Mouse (Mus musculus) limb, embryonic 13.5 days (tissue): ENCODE measurements around the gene Tmem184c. TPM values are rescaled to one million over a fixed set of nuclear protein-coding genes. Genes with fewer than 3 reads are reported as not detected.

Source experiments
- ATAC-seq: fragments of 200-750 bp; cut with Nextera tagmentation; 2 replicates; pipeline ENCODE4 v1.8.0; 2017; ENCODE audit warnings: low read depth, moderate number of reproducible peaks, moderate TSS enrichment; ENCODE audit not compliant: low FRiP score
- H3K27ac ChIP-seq: fragments of 300-500 bp; sonication (generic); 2 replicates; pipeline ENCODE4 v1.5.1; 2015; ENCODE audit warnings: inconsistent platforms, mild to moderate bottlenecking, moderate library complexity
- H3K27me3 ChIP-seq: fragments of 300-500 bp; sonication (generic); 2 replicates; pipeline ENCODE4 v1.6.1; 2015; ENCODE audit warnings: mild to moderate bottlenecking, inconsistent platforms
- H3K36me3 ChIP-seq: fragments of 300-500 bp; sonication (generic); 2 replicates; pipeline ENCODE4 v1.6.1; 2015; ENCODE audit warnings: inconsistent platforms, mild to moderate bottlenecking, moderate library complexity
- H3K4me1 ChIP-seq: fragments of 300-500 bp; sonication (generic); 2 replicates; pipeline ENCODE4 v1.6.1; 2015; ENCODE audit warnings: inconsistent platforms
- H3K4me2 ChIP-seq: fragments of 300-500 bp; sonication (generic); replicated peaks from 2 replicates; pipeline ENCODE4 v1.6.1; 2015; ENCODE audit warnings: inconsistent platforms, mild to moderate bottlenecking, moderate library complexity
- H3K4me3 ChIP-seq: fragments of 300-500 bp; sonication (generic); 2 replicates; pipeline ENCODE4 v1.5.1; 2015; ENCODE audit warnings: moderate library complexity, mild to moderate bottlenecking, inconsistent platforms
- H3K9ac ChIP-seq: fragments of 300-500 bp; sonication (generic); 2 replicates; pipeline ENCODE4 v1.6.1; 2015; ENCODE audit warnings: mild to moderate bottlenecking, inconsistent platforms
- H3K9me3 ChIP-seq: fragments of 300-500 bp; sonication (generic); 2 replicates; pipeline ENCODE4 v1.6.1; 2016; ENCODE audit warnings: inconsistent platforms
- WGBS: fragments of 180-500 bp; shearing (Covaris S2); methylation state at CpG from one replicate; pipeline ENCODE4 v1.1.7; 2015; 5-methylcytosine and 5-hydroxymethylcytosine counted together
- polyA plus RNA-seq: library from polyadenylated mRNA; unstranded; fragments of >200 nt; fragmentation: Nextera tagmentation; extraction: Ambion mirVana; gene quantifications from 2 replicates; pipeline ENCODE4 v1.2.1, GENCODE M21; 2015

The Tmem184c gene
- polyA plus RNA-seq, 1 experiment from 2014 or later = 41.0 TPM

GRCm38 (mm10) chr8:77617916-77618315, 7.4 kb upstream of the Tmem184c start:
- Histone ChIP-seq H3K9me3 (no peaks in the 10 kb centered on the region), H3K27me3 (no peaks in the 10 kb centered on the region), H3K36me3 (no peaks in the 10 kb centered on the region), H3K4me1 (0 out of 2 replicates have a peak, but pooled peaks cover 3% of the 10 kb centered on the region), H3K4me3 (no peak overlapping the region), H3K9ac (no peak overlapping the region), H3K4me2 (no peak overlapping the region), H3K27ac (no peak overlapping the region)
- ATAC-seq = no peak
- 42% methylated on average over 2 of the region's 2 CpGs for WGBS

- no peak overlapping the region for H3K27ac ChIP-seq
- H3K4me1 ChIP-seq = peaks cover 9% of the 10 kb centered on the region
- H3K36me3 ChIP-seq = peaks cover 11% of the 10 kb centered on the region
- H3K4me2 ChIP-seq = peak overlapping the region; percentile 68
- H3K4me3 ChIP-seq = peak overlapping the region; percentile 79
- H3K9ac ChIP-seq = peak overlapping the region; percentile 71
- ATAC-seq = no peak
- 4% methylated on average over 7 of the region's 7 CpGs for WGBS
- no peaks in the 10 kb centered on the region for H3K9me3 ChIP-seq
- no peaks in the 10 kb centered on the region for H3K27me3 ChIP-seq
These were observed 877 bp downstream of the Tmem184c start for GRCm38 (mm10) chr8:77609621-77610020.

- 91% methylated on average over 4 of the region's 4 CpGs for WGBS
- Histone ChIP-seq H3K9me3 (no peaks in the 10 kb centered on the region), H3K4me3 (no peak overlapping the region)
These were observed 26.3 kb downstream of the Tmem184c start for GRCm38 (mm10) chr8:77584174-77584573.

GRCm38 (mm10) chr8:77577674-77578073, 32.8 kb downstream of the Tmem184c start:
- Histone ChIP-seq H3K4me1 (peaks cover 3% of the 10 kb centered on the region; the same call in 1 of the 2 replicates), H3K4me3 (no peak overlapping the region), H3K9me3 (no peaks in the 10 kb centered on the region), H3K4me2 (no peak overlapping the region), H3K36me3 (peaks cover 63% of the 10 kb centered on the region), H3K9ac (no peak overlapping the region), H3K27me3 (no peaks in the 10 kb centered on the region), H3K27ac (no peak overlapping the region)
- ATAC-seq = no peak
- WGBS = 93% methylated on average over 7 of the region's 7 CpGs

More at GRCm38 (mm10) chr8:77584174-77584573, 26.3 kb downstream of the Tmem184c start:
- no peak for ATAC-seq
- no peaks in the 10 kb centered on the region for H3K27me3 ChIP-seq
- H3K4me1 ChIP-seq = no peaks in the 10 kb centered on the region
- no peak overlapping the region for H3K4me2 ChIP-seq
- H3K27ac ChIP-seq = no peak overlapping the region
- H3K36me3 ChIP-seq = peaks cover 35% of the 10 kb centered on the region
- no peak overlapping the region for H3K9ac ChIP-seq

- WGBS = 88% methylated on average over 5 of the region's 5 CpGs
- H3K4me3 ChIP-seq = no peak overlapping the region
- no peak overlapping the region for H3K27ac ChIP-seq
- no peak for ATAC-seq
- H3K4me1 ChIP-seq = peaks cover 3% of the 10 kb centered on the region; the same call in 1 of the 2 replicates
- H3K4me2 ChIP-seq = no peak overlapping the region
- no peaks in the 10 kb centered on the region for H3K9me3 ChIP-seq
- no peak overlapping the region for H3K9ac ChIP-seq
- peaks cover 48% of the 10 kb centered on the region for H3K36me3 ChIP-seq
- no peaks in the 10 kb centered on the region for H3K27me3 ChIP-seq
These were observed 36.3 kb downstream of the Tmem184c start for GRCm38 (mm10) chr8:77574229-77574628.

- no peak for ATAC-seq
- H3K27me3 ChIP-seq = no peaks in the 10 kb centered on the region
- H3K36me3 ChIP-seq = peaks cover 88% of the 10 kb centered on the region
- no peak overlapping the region for H3K4me2 ChIP-seq
- no peak overlapping the region for H3K27ac ChIP-seq
- WGBS = 84% methylated on average over 3 of the region's 3 CpGs
- no peaks in the 10 kb centered on the region for H3K4me1 ChIP-seq
- H3K4me3 ChIP-seq = no peak overlapping the region
- no peaks in the 10 kb centered on the region for H3K9me3 ChIP-seq
- H3K9ac ChIP-seq = no peak overlapping the region
These were observed 49.1 kb downstream of the Tmem184c start for GRCm38 (mm10) chr8:77561441-77561840.

GRCm38 (mm10) chr8:77552491-77552890, 58.0 kb downstream of the Tmem184c start:
- no peak overlapping the region for H3K4me3 ChIP-seq
- peaks cover 3% of the 10 kb centered on the region; the same call in 1 of the 2 replicates for H3K9me3 ChIP-seq
- WGBS = 96% methylated on average over 3 of the region's 3 CpGs
- H3K4me2 ChIP-seq = no peak overlapping the region
- no peak overlapping the region for H3K27ac ChIP-seq
- peaks cover 59% of the 10 kb centered on the region for H3K36me3 ChIP-seq
- no peaks in the 10 kb centered on the region for H3K27me3 ChIP-seq
- peaks cover 13% of the 10 kb centered on the region for H3K4me1 ChIP-seq
- H3K9ac ChIP-seq = no peak overlapping the region
- ATAC-seq = no peak

- peak overlapping the region; percentile 72 for H3K4me2 ChIP-seq
- peaks cover 37% of the 10 kb centered on the region for H3K36me3 ChIP-seq
- H3K9ac ChIP-seq = peak overlapping the region; percentile 93
- peak overlapping the region; percentile 88 for H3K4me3 ChIP-seq
- H3K27ac ChIP-seq = no peak overlapping the region
- H3K27me3 ChIP-seq = no peaks in the 10 kb centered on the region
- ATAC-seq = no peak
- 20% methylated on average over 7 of the region's 7 CpGs for WGBS
- H3K9me3 ChIP-seq = peaks cover 3% of the 10 kb centered on the region; the same call in 1 of the 2 replicates
- H3K4me1 ChIP-seq = peaks cover 13% of the 10 kb centered on the region
These were observed 60.5 kb downstream of the Tmem184c start for GRCm38 (mm10) chr8:77549881-77550580.

GRCm38 (mm10) chr8:77549121-77549706, 61.3 kb downstream of the Tmem184c start, which contains the start of gene Prmt9:
Gene Prmt9, plus strand, starts transcription at chr8:77549397.
- H3K9ac ChIP-seq = peak within 1 kb of the TSS; percentile 93
- H3K27ac ChIP-seq = peak within 1 kb of the TSS; percentile 87
- no peaks in the 10 kb centered on the region for H3K27me3 ChIP-seq
- WGBS = 3% methylated on average over 42 of the region's 42 CpGs
- ATAC-seq = peak; percentile 96
- peaks cover 3% of the 10 kb centered on the region; the same call in 1 of the 2 replicates for H3K9me3 ChIP-seq
- peaks cover 30% of the 10 kb centered on the region for H3K36me3 ChIP-seq
- peaks cover 13% of the 10 kb centered on the region for H3K4me1 ChIP-seq
- H3K4me2 ChIP-seq = peak within 1 kb of the TSS; percentile 72
- H3K4me3 ChIP-seq = peak within 1 kb of the TSS; percentile 88

Other genes with a start within 250 kb of the Tmem184c start
- 30.7 and 31.4 TPM in 2 replicates for gene Arhgap10, start 92.7 kb downstream of the Tmem184c start, polyA plus RNA-seq
- gene Prmt9, start 61.3 kb downstream of the Tmem184c start, polyA plus RNA-seq = 21.0 and 24.3 TPM in 2 replicates
- 37.5 and 42.2 TPM in 2 replicates for gene Ednra, start 113.8 kb upstream of the Tmem184c start, polyA plus RNA-seq